Mouse (Mus musculus): ENCODE measurements around the gene Dnajb5. TPM values are rescaled to one million over a fixed set of nuclear protein-coding genes. Genes with fewer than 3 reads are reported as not detected.

Dnajb5 gene
- polyA plus RNA-seq, 2 experiments, result 7.4 to 16.9 TPM

GRCm38 (mm10) chr4:42904966-42905365 lies 44.6 kb upstream of the Dnajb5 start:
- no peaks in the 10 kb centered on the region for H3K27me3 ChIP-seq (ENCODE audit: control insufficient read depth, insufficient read depth, low read length)
- no peak for TF ChIP-seq POLR2A (IDR thresholded peaks at IDR 0.05; ENCODE audit: borderline replicate concordance, extremely low read depth, insufficient read depth, insufficient read length)
- no peak overlapping the region for H3K4me3 ChIP-seq (replicated peaks; ENCODE audit: low read length)
- H3K9me3 ChIP-seq (ENCODE audit: control insufficient read depth, low read length), result no peaks in the 10 kb centered on the region
- H3K36me3 ChIP-seq (ENCODE audit: control insufficient read depth, insufficient read depth, low read length), result no peaks in the 10 kb centered on the region
- WGBS, result 80% methylated on average over 6 of the region's 6 CpGs
- no peak for DNase-seq (ENCODE audit: low spot score)
- H3K27ac ChIP-seq (replicated peaks; ENCODE audit: low read depth, low read length), result no peak overlapping the region
- ATAC-seq (ENCODE audit: low FRiP score, low read depth), result no peak
- no peaks in the 10 kb centered on the region for H3K4me1 ChIP-seq (ENCODE audit: control insufficient read depth, insufficient read depth, low read length)
- H3K9ac ChIP-seq (ENCODE audit: low read depth, low read length, severe bottlenecking), result no peak overlapping the region
- H3K4me2 ChIP-seq (replicated peaks; ENCODE audit: low read depth, low read length, severe bottlenecking), result no peak overlapping the region

GRCm38 (mm10) chr4:42913391-42913790 lies 36.2 kb upstream of the Dnajb5 start:
- WGBS, result 53% methylated on average over 10 of the region's 10 CpGs
- ATAC-seq (ENCODE audit: low FRiP score, low read depth) (no peak), DNase-seq (ENCODE audit: low spot score) (no peak)
- Histone ChIP-seq H3K9ac (ENCODE audit: low read depth, low read length, severe bottlenecking) (no peak overlapping the region), H3K4me2 (replicated peaks; ENCODE audit: low read depth, low read length, severe bottlenecking) (no peak overlapping the region), H3K9me3 (ENCODE audit: control insufficient read depth, low read length) (no peaks in the 10 kb centered on the region), H3K27ac (replicated peaks; ENCODE audit: low read depth, low read length) (no peak overlapping the region), H3K4me3 (replicated peaks; ENCODE audit: low read length) (no peak overlapping the region), H3K27me3 (ENCODE audit: control insufficient read depth, insufficient read depth, low read length) (peaks cover 29% of the 10 kb centered on the region), H3K4me1 (ENCODE audit: control insufficient read depth, insufficient read depth, low read length) (no peaks in the 10 kb centered on the region), H3K36me3 (ENCODE audit: control insufficient read depth, insufficient read depth, low read length) (no peaks in the 10 kb centered on the region)
- TF ChIP-seq POLR2A (IDR thresholded peaks at IDR 0.05; ENCODE audit: borderline replicate concordance, extremely low read depth, insufficient read depth, insufficient read length), result no peak

- Histone ChIP-seq H3K27ac (replicated peaks; ENCODE audit: low read depth, low read length) (no peak overlapping the region), H3K36me3 (ENCODE audit: control insufficient read depth, insufficient read depth, low read length) (no peaks in the 10 kb centered on the region), H3K27me3 (ENCODE audit: control insufficient read depth, insufficient read depth, low read length) (peaks cover 36% of the 10 kb centered on the region), H3K4me3 (replicated peaks; ENCODE audit: low read length) (no peak overlapping the region), H3K9me3 (ENCODE audit: control insufficient read depth, low read length) (no peaks in the 10 kb centered on the region), H3K9ac (ENCODE audit: low read depth, low read length, severe bottlenecking) (no peak overlapping the region), H3K4me2 (replicated peaks; ENCODE audit: low read depth, low read length, severe bottlenecking) (no peak overlapping the region), H3K4me1 (ENCODE audit: control insufficient read depth, insufficient read depth, low read length) (no peaks in the 10 kb centered on the region)
- 77% methylated on average over 12 of the region's 12 CpGs for WGBS
- no peak for TF ChIP-seq POLR2A (IDR thresholded peaks at IDR 0.05; ENCODE audit: borderline replicate concordance, extremely low read depth, insufficient read depth, insufficient read length)
- ATAC-seq (ENCODE audit: low FRiP score, low read depth), result no peak
- no peak for DNase-seq (ENCODE audit: low spot score)
Measured at GRCm38 (mm10) chr4:42915311-42915710, 34.3 kb upstream of the Dnajb5 start.

- Histone ChIP-seq H3K4me2 (replicated peaks; ENCODE audit: low read depth, low read length, severe bottlenecking) (no peak overlapping the region), H3K4me1 (ENCODE audit: control insufficient read depth, insufficient read depth, low read length) (no peaks in the 10 kb centered on the region), H3K36me3 (ENCODE audit: control insufficient read depth, insufficient read depth, low read length) (no peaks in the 10 kb centered on the region), H3K4me3 (replicated peaks; ENCODE audit: low read length) (no peak overlapping the region), H3K27me3 (ENCODE audit: control insufficient read depth, insufficient read depth, low read length) (peaks cover 36% of the 10 kb centered on the region), H3K9me3 (ENCODE audit: control insufficient read depth, low read length) (no peaks in the 10 kb centered on the region), H3K9ac (ENCODE audit: low read depth, low read length, severe bottlenecking) (no peak overlapping the region), H3K27ac (replicated peaks; ENCODE audit: low read depth, low read length) (no peak overlapping the region)
- no peak for DNase-seq (ENCODE audit: low spot score)
- ATAC-seq (ENCODE audit: low FRiP score, low read depth), result no peak
- WGBS, result 86% methylated on average over 1 of the region's 1 CpGs
- TF ChIP-seq POLR2A (IDR thresholded peaks at IDR 0.05; ENCODE audit: borderline replicate concordance, extremely low read depth, insufficient read depth, insufficient read length), result no peak
Measured at GRCm38 (mm10) chr4:42915966-42916365, 33.6 kb upstream of the Dnajb5 start.

- 1% methylated on average over 34 of the region's 90 CpGs for WGBS
- TF ChIP-seq POLR2A (IDR thresholded peaks at IDR 0.05; ENCODE audit: borderline replicate concordance, extremely low read depth, insufficient read depth, insufficient read length), result no peak
- DNase-seq (ENCODE audit: low spot score) (peak; percentile 17), ATAC-seq (ENCODE audit: low FRiP score, low read depth) (peak; percentile 50; the same call in 1 of the 2 replicates)
- H3K27me3 ChIP-seq (ENCODE audit: control insufficient read depth, insufficient read depth, low read length), result peaks cover 36% of the 10 kb centered on the region
- H3K4me2 ChIP-seq (replicated peaks; ENCODE audit: low read depth, low read length, severe bottlenecking), result peak within 1 kb of the TSS; percentile 89
- no peaks in the 10 kb centered on the region for H3K36me3 ChIP-seq (ENCODE audit: control insufficient read depth, insufficient read depth, low read length)
- no peaks in the 10 kb centered on the region for H3K4me1 ChIP-seq (ENCODE audit: control insufficient read depth, insufficient read depth, low read length)
- H3K9me3 ChIP-seq (ENCODE audit: control insufficient read depth, low read length), result no peaks in the 10 kb centered on the region
- no peak within 1 kb of the TSS for H3K27ac ChIP-seq (replicated peaks; ENCODE audit: low read depth, low read length)
- H3K9ac ChIP-seq (ENCODE audit: low read depth, low read length, severe bottlenecking), result peak within 1 kb of the TSS; percentile 62
- peak within 1 kb of the TSS; percentile 57 for H3K4me3 ChIP-seq (replicated peaks; ENCODE audit: low read length)
Measured at GRCm38 (mm10) chr4:42916617-42917401, 32.8 kb upstream of the Dnajb5 start, which contains the start of gene Phf24. Gene Phf24 (plus strand): TSS chr4:42916660.
